Mouse (Mus musculus) lung, postnatal 14 days (tissue): ENCODE measurements around the gene Slit1.

Source experiments
- DNase-seq: peaks from one replicate; pipeline ENCODE4 v3.0.0; 2021

Slit1 gene

DNA sequence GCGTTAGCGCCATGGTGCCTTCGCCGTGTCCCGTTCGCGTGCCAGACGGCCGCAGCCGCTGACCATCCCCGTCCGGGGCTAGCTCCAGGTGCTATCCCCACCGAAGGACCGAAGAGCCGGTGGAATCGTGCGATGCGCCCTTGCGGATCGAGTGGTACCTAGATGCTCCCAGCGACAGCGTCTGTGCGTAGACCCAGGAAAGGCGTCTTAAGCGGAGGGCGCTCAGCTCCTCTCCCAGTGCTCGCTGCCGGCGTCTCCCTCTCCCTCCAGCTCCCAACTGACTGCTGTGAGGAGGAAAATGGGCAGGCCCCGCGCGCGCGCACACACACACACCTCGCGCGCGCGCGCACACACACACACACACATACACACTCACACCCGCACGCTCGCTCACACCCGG is at the start of gene Slit1:
Gene Slit1, minus strand, starts transcription at position 270 of the 400 bp plus-strand sequence.
- no peak for DNase-seq

DNA sequence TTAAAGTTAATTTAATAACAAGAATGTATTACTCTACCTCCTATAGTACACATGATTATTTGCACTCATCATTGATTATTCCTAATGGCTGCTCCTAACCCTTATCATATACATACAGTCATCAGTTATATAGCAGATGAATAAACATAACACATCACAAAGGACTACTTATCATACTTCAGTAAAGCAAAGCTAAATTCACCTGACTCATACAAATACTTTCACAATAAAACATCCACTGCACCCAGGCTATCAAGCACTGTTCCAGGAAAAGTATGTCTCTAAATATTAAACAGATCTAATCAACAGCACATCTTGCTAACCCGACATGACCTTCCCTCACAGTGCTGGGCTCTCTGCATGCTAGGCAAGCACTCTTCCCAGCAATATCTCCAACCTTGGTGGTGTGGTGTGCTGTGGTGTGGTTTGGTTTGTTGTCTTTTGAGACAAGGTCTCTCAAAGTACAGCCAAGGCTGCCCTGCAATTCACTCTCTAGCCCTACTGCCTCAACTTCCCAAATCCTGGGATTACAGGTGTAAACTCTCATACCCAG is 49.5 kb upstream of the Slit1 start:
- DNase-seq: no peak

DNA sequence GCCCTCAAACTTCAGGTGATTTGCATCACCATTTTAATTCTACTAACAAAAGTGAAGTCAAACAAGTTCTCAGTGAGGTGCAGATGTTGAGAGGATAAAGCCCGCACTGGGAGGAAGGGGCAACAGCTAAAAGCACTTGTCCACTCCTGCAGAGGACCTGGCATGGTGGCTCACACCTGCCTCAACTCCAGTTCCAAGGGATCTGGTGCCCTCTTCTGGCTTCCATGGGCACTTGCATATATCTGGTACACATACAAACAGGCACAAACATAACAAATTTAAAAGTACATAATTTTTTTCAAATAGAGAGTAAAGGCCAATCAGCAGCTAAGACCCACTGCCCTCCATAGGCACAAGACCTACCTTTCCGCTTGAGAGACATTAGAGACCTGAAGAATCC is 47.9 kb upstream of the Slit1 start:
- DNase-seq: no peak

GRCm38 (mm10) chr19:41789110-41789961 is 45.9 kb upstream of the Slit1 start:
- no peak for DNase-seq

DNA sequence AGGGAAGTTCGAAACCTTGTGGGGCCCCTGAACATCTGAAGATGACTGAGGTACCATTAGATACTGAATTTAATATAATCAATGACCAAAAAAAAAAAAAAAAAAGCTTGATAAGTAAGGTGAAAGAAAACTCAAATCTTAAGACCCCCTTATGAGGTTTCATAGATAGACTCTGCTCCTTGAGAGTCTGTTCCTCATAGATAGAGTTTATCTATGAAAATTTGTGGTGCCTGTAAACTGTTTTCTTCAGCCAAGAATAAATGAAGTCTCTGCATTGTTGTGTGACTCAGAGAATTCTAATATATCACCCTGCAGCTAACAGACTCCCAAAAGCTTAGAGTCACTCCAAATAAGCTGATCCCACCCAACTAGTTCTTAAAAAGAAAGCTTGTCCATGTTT is 43.4 kb upstream of the Slit1 start:
- DNase-seq: no peak

DNA sequence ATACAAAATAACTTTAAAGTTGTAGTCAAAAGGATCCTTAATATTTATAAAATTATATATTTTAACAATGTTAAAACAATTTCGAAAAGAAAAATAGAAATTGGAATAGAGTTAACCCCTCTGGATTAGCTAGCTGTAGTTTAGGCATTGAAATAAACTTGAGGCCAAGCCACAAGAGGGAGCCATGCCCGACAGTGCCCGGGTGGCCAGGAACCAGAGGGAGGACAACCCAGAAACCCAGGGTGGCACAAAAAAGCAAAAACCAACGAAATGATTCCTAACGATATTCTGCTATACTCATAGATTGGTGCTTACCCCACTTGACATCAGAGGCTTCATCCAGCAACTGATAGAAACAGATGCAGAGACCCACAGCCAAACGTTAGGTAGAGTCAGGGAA is 34.0 kb upstream of the Slit1 start:
- DNase-seq: peak; percentile 15

- DNase-seq: no peak
Observed at GRCm38 (mm10) chr19:41768711-41769110, 25.2 kb upstream of the Slit1 start.

DNA sequence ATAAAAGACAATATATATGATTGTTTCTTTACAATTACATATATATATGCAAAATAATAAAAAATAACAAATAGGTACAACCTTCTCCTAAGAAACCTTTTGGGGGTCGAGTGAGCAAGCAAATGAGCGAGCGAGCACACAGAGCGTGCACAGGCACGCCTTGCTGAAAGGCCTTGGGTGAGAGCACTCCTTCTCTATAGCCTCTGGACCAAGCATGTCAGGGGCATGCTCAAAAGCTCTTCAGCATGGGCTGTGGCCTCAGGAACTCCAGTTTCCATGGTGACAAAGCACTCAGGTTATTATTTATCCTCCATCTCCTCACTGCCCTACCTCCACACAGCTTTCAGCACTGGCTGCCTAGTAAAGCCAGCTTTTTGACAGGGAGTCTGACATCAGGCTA is 23.2 kb upstream of the Slit1 start:
- no peak for DNase-seq

GRCm38 (mm10) chr19:41763870-41764660 is 20.6 kb upstream of the Slit1 start:
- DNase-seq: peak; percentile 91

- DNase-seq: no peak
Observed at GRCm38 (mm10) chr19:41761529-41761928, 18.1 kb upstream of the Slit1 start.

- DNase-seq: no peak
Observed at GRCm38 (mm10) chr19:41759765-41760164, 16.3 kb upstream of the Slit1 start.

GRCm38 (mm10) chr19:41759270-41759669 is 15.8 kb upstream of the Slit1 start:
- no peak for DNase-seq

DNA sequence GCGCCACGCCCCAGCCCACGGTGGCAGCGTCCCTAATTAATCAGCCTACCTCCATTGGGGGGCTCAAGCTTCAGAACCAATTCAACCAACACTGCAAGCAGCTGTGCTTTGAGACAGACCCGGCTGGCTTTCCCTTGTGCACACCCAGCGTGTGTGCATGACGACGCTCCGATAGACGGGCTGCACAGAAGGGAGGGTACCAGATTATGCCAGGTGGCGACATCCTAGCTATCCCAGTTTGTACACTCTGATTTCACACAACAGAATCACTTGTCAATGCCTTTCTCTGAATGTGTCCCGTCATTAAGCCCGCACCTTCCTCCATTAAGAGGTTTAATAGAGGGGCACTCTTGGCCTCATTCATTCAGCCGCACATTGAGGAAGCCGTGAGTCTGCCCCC is 11.3 kb upstream of the Slit1 start:
- DNase-seq: no peak

DNA sequence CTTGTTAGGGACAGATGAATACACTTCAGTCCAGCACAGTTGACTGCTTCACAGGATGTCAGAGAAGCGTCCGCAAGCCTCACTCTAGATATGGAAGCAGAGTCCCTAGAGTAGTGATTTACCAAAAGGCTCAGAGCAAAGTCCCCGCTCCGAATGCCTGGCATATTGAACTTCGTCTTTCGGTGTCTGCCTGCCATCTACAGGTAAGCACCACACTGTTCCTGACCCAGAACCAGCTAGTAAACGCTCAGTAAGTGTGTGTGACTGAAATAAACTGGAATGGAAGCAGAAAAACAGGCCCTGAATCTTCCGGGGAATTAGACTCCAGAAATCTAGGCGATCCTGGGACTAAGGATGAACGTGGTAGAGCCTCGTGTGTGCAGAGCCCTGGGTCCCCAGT is 8.4 kb upstream of the Slit1 start:
- no peak for DNase-seq

DNA sequence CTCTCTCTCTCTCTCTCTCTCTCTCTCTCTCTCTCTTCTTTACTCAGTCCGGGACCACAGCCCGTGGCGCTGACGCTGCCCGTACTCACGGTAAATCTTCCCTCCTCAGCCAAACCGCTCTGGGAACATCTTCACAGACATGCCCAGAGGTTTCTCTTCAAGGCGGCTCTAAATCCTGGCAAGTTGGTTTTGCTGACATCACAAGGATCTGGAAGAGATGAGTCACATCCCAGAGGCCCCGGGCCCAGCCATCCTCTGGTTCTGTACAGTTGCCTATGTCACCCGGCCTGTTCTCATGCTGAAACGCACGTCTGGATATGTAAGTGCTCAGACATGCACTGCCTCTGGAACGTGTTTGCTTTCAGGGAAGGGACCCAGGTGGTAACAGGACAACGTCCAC is 4.0 kb upstream of the Slit1 start:
- no peak for DNase-seq

DNA sequence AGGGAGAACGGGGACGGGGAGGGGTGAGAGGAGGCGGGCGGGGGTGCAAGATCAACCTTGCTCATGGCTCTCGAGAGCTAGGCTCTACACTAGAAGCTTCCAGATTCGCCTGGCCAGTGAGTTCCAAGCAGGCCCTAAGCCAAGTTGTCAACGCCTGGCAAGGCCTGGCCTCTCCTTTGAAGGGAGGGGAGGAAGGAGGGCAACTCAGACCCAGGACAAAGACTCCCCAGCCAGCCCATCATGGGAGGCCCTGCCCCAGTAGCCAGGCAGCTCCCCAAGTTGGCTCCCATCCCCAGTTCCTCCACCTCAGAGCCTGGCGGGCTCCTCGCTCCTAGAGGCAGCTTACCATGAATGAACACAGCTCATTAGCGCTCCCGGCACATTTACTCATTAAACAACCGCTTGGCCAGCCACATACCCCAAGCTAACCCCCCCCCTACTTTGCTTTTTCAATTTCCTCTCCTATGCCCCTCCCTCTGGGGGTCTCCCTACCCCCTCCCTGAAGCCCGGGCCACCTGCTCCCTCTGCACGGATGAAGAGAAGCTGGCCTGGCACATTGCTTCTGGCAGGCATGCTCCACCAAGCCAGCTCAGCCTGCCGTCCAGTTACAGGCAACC is 2.6 kb upstream of the Slit1 start:
- no peak for DNase-seq

GRCm38 (mm10) chr19:41738896-41739295 is 4.6 kb downstream of the Slit1 start:
- no peak for DNase-seq

GRCm38 (mm10) chr19:41738429-41738805 is 5.0 kb downstream of the Slit1 start:
- no peak for DNase-seq

GRCm38 (mm10) chr19:41737657-41738428 is 5.6 kb downstream of the Slit1 start:
- DNase-seq: no peak

GRCm38 (mm10) chr19:41734685-41735084 is 8.8 kb downstream of the Slit1 start:
- DNase-seq: no peak

DNA sequence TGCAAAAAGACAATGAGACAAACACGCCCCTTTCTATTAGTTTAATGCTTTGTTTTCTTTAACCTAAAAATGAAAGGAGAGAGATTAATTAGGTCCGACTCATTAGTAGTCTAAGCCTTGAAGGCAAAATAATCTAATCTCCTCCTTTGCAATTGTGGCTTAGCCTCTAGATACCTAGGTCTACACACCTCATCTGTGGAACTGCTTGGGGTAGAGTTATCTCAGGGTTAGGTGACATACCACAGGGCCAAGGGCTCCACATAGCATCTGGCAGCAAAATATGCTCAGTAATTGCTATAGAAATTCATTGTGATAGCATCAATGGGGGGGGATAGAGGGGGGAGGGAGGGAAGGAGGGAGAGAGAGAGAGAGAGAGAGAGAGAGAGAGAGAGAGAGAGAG is 18.0 kb downstream of the Slit1 start:
- no peak for DNase-seq

- DNase-seq: no peak
Observed at GRCm38 (mm10) chr19:41724831-41725470, 18.5 kb downstream of the Slit1 start.
